Mouse (Mus musculus) hindbrain, embryonic 15.5 days (tissue): ENCODE measurements at regions not wholly inside any gene's neighbourhood (a gene's known extent, or its start where the extent isn't known, plus 50 kb on each side); places are given as distances from the start of the nearest gene placed in this dataset.

Source experiments
- ATAC-seq: fragments of 200-750 bp; cut with Nextera tagmentation; 2 replicates; pipeline ENCODE4 v1.8.0; 2017; ENCODE audit warnings: low read depth, moderate number of reproducible peaks, moderate TSS enrichment; ENCODE audit not compliant: low FRiP score
- H3K27ac ChIP-seq: fragments of 300-500 bp; sonication (generic); replicated peaks from 2 replicates; pipeline ENCODE4 v1.5.1; 2015; ENCODE audit warnings: mild to moderate bottlenecking, inconsistent platforms
- H3K27me3 ChIP-seq: fragments of 300-500 bp; sonication (generic); 2 replicates; pipeline ENCODE4 v1.6.1; 2015; ENCODE audit warnings: control low read depth, inconsistent platforms
- H3K36me3 ChIP-seq: fragments of 300-500 bp; sonication (generic); 2 replicates; pipeline ENCODE4 v1.6.1; 2015; ENCODE audit warnings: control low read depth, inconsistent platforms
- H3K4me1 ChIP-seq: fragments of 300-500 bp; sonication (generic); replicated peaks from 2 replicates; pipeline ENCODE4 v1.6.1; 2015; ENCODE audit warnings: control low read depth, inconsistent platforms
- H3K4me2 ChIP-seq: fragments of 300-500 bp; sonication (generic); 2 replicates; pipeline ENCODE4 v1.6.1; 2015; ENCODE audit warnings: moderate library complexity, mild to moderate bottlenecking, inconsistent platforms
- H3K4me3 ChIP-seq: fragments of 300-500 bp; sonication (generic); 2 replicates; pipeline ENCODE4 v1.5.1; 2015; ENCODE audit warnings: mild to moderate bottlenecking, inconsistent platforms
- H3K9ac ChIP-seq: fragments of 300-500 bp; sonication (generic); 2 replicates; pipeline ENCODE4 v1.6.1; 2015; ENCODE audit warnings: inconsistent platforms
- H3K9me3 ChIP-seq: fragments of 300-500 bp; sonication (generic); 2 replicates; pipeline ENCODE4 v1.6.1; 2016; ENCODE audit warnings: control low read depth, inconsistent platforms
- WGBS: fragments of 180-500 bp; shearing (Covaris S2); methylation state at CpG from one replicate; pipeline ENCODE4 v1.1.7; 2015; 5-methylcytosine and 5-hydroxymethylcytosine counted together

GRCm38 (mm10) chr16:87001135-87001534, 352.9 kb upstream of the N6amt1 start:
- no peak overlapping the region for H3K4me2 ChIP-seq
- H3K9ac ChIP-seq: no peak overlapping the region
- H3K27ac ChIP-seq: no peak overlapping the region
- WGBS: 36% methylated on average over 3 of the region's 3 CpGs
- H3K27me3 ChIP-seq: no peaks in the 10 kb centered on the region
- H3K9me3 ChIP-seq: no peaks in the 10 kb centered on the region
- no peak overlapping the region for H3K4me3 ChIP-seq
- peak; percentile 83 for ATAC-seq
- peaks cover 5% of the 10 kb centered on the region; the same call in 1 of the 2 replicates for H3K4me1 ChIP-seq
- H3K36me3 ChIP-seq: no peaks in the 10 kb centered on the region

GRCm38 (mm10) chr16:86971691-86972090, 382.3 kb upstream of the N6amt1 start:
- no peaks in the 10 kb centered on the region for H3K9me3 ChIP-seq
- no peak overlapping the region for H3K27ac ChIP-seq
- 88% methylated on average over 3 of the region's 3 CpGs for WGBS
- no peaks in the 10 kb centered on the region for H3K4me1 ChIP-seq
- no peak overlapping the region for H3K4me2 ChIP-seq
- no peak overlapping the region for H3K9ac ChIP-seq
- no peak overlapping the region for H3K4me3 ChIP-seq
- H3K27me3 ChIP-seq: no peaks in the 10 kb centered on the region
- ATAC-seq: no peak
- H3K36me3 ChIP-seq: no peaks in the 10 kb centered on the region

GRCm38 (mm10) chr16:86949681-86950080, 404.3 kb upstream of the N6amt1 start:
- no peak overlapping the region for H3K4me2 ChIP-seq
- no peaks in the 10 kb centered on the region for H3K4me1 ChIP-seq
- no peaks in the 10 kb centered on the region for H3K9me3 ChIP-seq
- H3K4me3 ChIP-seq: no peak overlapping the region
- no peak overlapping the region for H3K27ac ChIP-seq
- no peak for ATAC-seq
- WGBS: 89% methylated on average over 6 of the region's 6 CpGs
- no peak overlapping the region for H3K9ac ChIP-seq
- H3K36me3 ChIP-seq: no peaks in the 10 kb centered on the region
- no peaks in the 10 kb centered on the region for H3K27me3 ChIP-seq

GRCm38 (mm10) chr16:86945531-86946144, 408.3 kb upstream of the N6amt1 start:
- no peak overlapping the region for H3K9ac ChIP-seq
- no peak overlapping the region for H3K4me2 ChIP-seq
- H3K4me3 ChIP-seq: no peak overlapping the region
- no peaks in the 10 kb centered on the region for H3K36me3 ChIP-seq
- WGBS: 89% methylated on average over 6 of the region's 6 CpGs
- no peak for ATAC-seq
- no peaks in the 10 kb centered on the region for H3K4me1 ChIP-seq
- H3K27me3 ChIP-seq: no peaks in the 10 kb centered on the region
- H3K27ac ChIP-seq: no peak overlapping the region
- H3K9me3 ChIP-seq: no peaks in the 10 kb centered on the region

- H3K4me2 ChIP-seq: no peak overlapping the region
- no peak overlapping the region for H3K27ac ChIP-seq
- ATAC-seq: no peak
- no peak overlapping the region for H3K4me3 ChIP-seq
- H3K9ac ChIP-seq: no peak overlapping the region
- H3K4me1 ChIP-seq: no peaks in the 10 kb centered on the region
- no peaks in the 10 kb centered on the region for H3K9me3 ChIP-seq
- no peaks in the 10 kb centered on the region for H3K27me3 ChIP-seq
- no peaks in the 10 kb centered on the region for H3K36me3 ChIP-seq
Measured at GRCm38 (mm10) chr16:86945058-86945457, 408.9 kb upstream of the N6amt1 start.

- Histone ChIP-seq H3K4me2 (no peak overlapping the region), H3K9ac (no peak overlapping the region), H3K27ac (no peak overlapping the region), H3K9me3 (no peaks in the 10 kb centered on the region), H3K27me3 (no peaks in the 10 kb centered on the region), H3K4me3 (no peak overlapping the region), H3K36me3 (no peaks in the 10 kb centered on the region), H3K4me1 (0 out of 2 replicates have a peak, but pooled peaks cover 2% of the 10 kb centered on the region)
- no peak for ATAC-seq
- 77% methylated on average over 2 of the region's 2 CpGs for WGBS
Measured at GRCm38 (mm10) chr16:86934989-86935388, 419.0 kb upstream of the N6amt1 start.

GRCm38 (mm10) chr16:86932765-86933164, 421.2 kb upstream of the N6amt1 start:
- Histone ChIP-seq H3K4me1 (0 out of 2 replicates have a peak, but pooled peaks cover 2% of the 10 kb centered on the region), H3K4me3 (no peak overlapping the region), H3K9me3 (no peaks in the 10 kb centered on the region), H3K36me3 (no peaks in the 10 kb centered on the region), H3K4me2 (no peak overlapping the region), H3K27ac (no peak overlapping the region), H3K9ac (no peak overlapping the region), H3K27me3 (no peaks in the 10 kb centered on the region)
- ATAC-seq: peak; percentile 93
- WGBS: 33% methylated on average over 3 of the region's 3 CpGs

GRCm38 (mm10) chr16:86897967-86898710, 455.8 kb upstream of the N6amt1 start:
- WGBS: 51% methylated on average over 2 of the region's 2 CpGs
- H3K27me3 ChIP-seq: no peaks in the 10 kb centered on the region
- no peak overlapping the region for H3K9ac ChIP-seq
- H3K4me2 ChIP-seq: no peak overlapping the region
- H3K4me3 ChIP-seq: no peak overlapping the region
- no peaks in the 10 kb centered on the region for H3K36me3 ChIP-seq
- no peaks in the 10 kb centered on the region for H3K9me3 ChIP-seq
- ATAC-seq: no peak
- H3K4me1 ChIP-seq: no peaks in the 10 kb centered on the region
- H3K27ac ChIP-seq: no peak overlapping the region

- WGBS: 72% methylated on average over 3 of the region's 3 CpGs
- no peak overlapping the region for H3K9ac ChIP-seq
- ATAC-seq: no peak
- H3K4me3 ChIP-seq: no peak overlapping the region
- H3K4me2 ChIP-seq: no peak overlapping the region
- H3K27me3 ChIP-seq: no peaks in the 10 kb centered on the region
- no peaks in the 10 kb centered on the region for H3K36me3 ChIP-seq
- no peaks in the 10 kb centered on the region for H3K4me1 ChIP-seq
- no peak overlapping the region for H3K27ac ChIP-seq
- no peaks in the 10 kb centered on the region for H3K9me3 ChIP-seq
Measured at GRCm38 (mm10) chr16:86894982-86895381, 459.0 kb upstream of the N6amt1 start.

GRCm38 (mm10) chr16:86894333-86894732, 459.7 kb upstream of the N6amt1 start:
- H3K4me2 ChIP-seq: no peak overlapping the region
- no peak for ATAC-seq
- no peak overlapping the region for H3K27ac ChIP-seq
- H3K36me3 ChIP-seq: no peaks in the 10 kb centered on the region
- H3K9ac ChIP-seq: no peak overlapping the region
- no peaks in the 10 kb centered on the region for H3K4me1 ChIP-seq
- H3K9me3 ChIP-seq: no peaks in the 10 kb centered on the region
- no peak overlapping the region for H3K4me3 ChIP-seq
- WGBS: 63% methylated on average over 5 of the region's 5 CpGs
- H3K27me3 ChIP-seq: no peaks in the 10 kb centered on the region

GRCm38 (mm10) chr16:86888421-86888820, 465.6 kb upstream of the N6amt1 start:
- H3K27ac ChIP-seq: no peak overlapping the region
- no peak for ATAC-seq
- H3K4me2 ChIP-seq: no peak overlapping the region
- no peak overlapping the region for H3K4me3 ChIP-seq
- WGBS: 81% methylated on average over 5 of the region's 5 CpGs
- no peaks in the 10 kb centered on the region for H3K4me1 ChIP-seq
- H3K9me3 ChIP-seq: no peaks in the 10 kb centered on the region
- no peaks in the 10 kb centered on the region for H3K36me3 ChIP-seq
- H3K27me3 ChIP-seq: no peaks in the 10 kb centered on the region
- no peak overlapping the region for H3K9ac ChIP-seq

- Histone ChIP-seq H3K4me1 (no peaks in the 10 kb centered on the region), H3K36me3 (no peaks in the 10 kb centered on the region), H3K27me3 (no peaks in the 10 kb centered on the region), H3K9ac (no peak overlapping the region), H3K9me3 (no peaks in the 10 kb centered on the region), H3K4me3 (no peak overlapping the region), H3K27ac (no peak overlapping the region), H3K4me2 (no peak overlapping the region)
- ATAC-seq: no peak
- 78% methylated on average over 4 of the region's 4 CpGs for WGBS
Measured at GRCm38 (mm10) chr16:86887605-86888004, 466.4 kb upstream of the N6amt1 start.
